Mouse (Mus musculus): ENCODE measurements at regions not wholly inside any gene's neighbourhood (a gene's known extent, or its start where the extent isn't known, plus 50 kb on each side); places are given as distances from the start of the nearest gene placed in this dataset.

DNA sequence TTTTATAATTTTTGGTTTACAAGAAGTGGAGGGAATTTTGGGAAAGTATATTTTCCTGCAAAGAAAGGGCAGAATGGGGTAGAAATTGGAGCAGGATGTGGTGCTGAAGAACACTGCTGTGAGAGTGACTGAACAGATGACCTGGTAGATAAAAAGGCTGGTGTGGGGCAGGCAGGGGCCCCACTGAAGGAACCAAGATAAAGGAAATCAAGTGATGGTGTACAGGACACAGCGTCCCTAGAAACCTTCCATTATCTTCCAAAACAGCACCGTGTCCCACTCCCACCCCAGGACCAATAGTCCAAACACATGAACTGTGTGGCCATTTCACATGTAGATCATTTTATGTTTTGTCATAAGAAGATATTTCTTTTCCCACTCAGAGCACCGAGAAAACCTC lies 224.2 kb downstream of the Pmp22 start:
- TF ChIP-seq CTCF (IDR thresholded peaks at IDR 0.05; ENCODE audit: extremely low read depth, insufficient read depth, insufficient read length, insufficient replicate concordance) (no peak), POLR2A (IDR thresholded peaks at IDR 0.05; ENCODE audit: low read depth, low read length) (no peak)
- H3K36me3 ChIP-seq (ENCODE audit: control insufficient read depth, insufficient read depth, low read length): no peaks in the 10 kb centered on the region
- WGBS: 53% methylated on average over 3 of the region's 3 CpGs

GRCm38 (mm10) chr11:63353671-63354070 lies 224.9 kb downstream of the Pmp22 start:
- 86% methylated on average over 8 of the region's 8 CpGs for WGBS
- Histone ChIP-seq H3K27me3 (ENCODE audit: control insufficient read depth, insufficient read depth, low read length) (no peaks in the 10 kb centered on the region), H3K4me1 (ENCODE audit: control insufficient read depth, insufficient read depth, insufficient read length) (no peaks in the 10 kb centered on the region), H3K4me3 (ENCODE audit: extremely low read depth, insufficient read depth, insufficient read length) (no peak overlapping the region), H3K27ac (ENCODE audit: insufficient read depth, low read length) (no peak overlapping the region), H3K36me3 (ENCODE audit: control insufficient read depth, insufficient read depth, low read length) (no peaks in the 10 kb centered on the region)
- TF ChIP-seq POLR2A (IDR thresholded peaks at IDR 0.05; ENCODE audit: low read depth, low read length): no peak
- no peak for DNase-seq (ENCODE audit: low read depth in 1 of 2, low spot score in 2 of 2)

More for the DNA sequence above, 224.2 kb downstream of the Pmp22 start:
- Histone ChIP-seq H3K4me3 (ENCODE audit: extremely low read depth, insufficient read depth, insufficient read length) (no peak overlapping the region), H3K27me3 (ENCODE audit: control insufficient read depth, insufficient read depth, low read length) (no peaks in the 10 kb centered on the region), H3K27ac (ENCODE audit: insufficient read depth, low read length) (no peak overlapping the region), H3K4me1 (ENCODE audit: control insufficient read depth, insufficient read depth, insufficient read length) (no peaks in the 10 kb centered on the region)
- DNase-seq (ENCODE audit: low read depth in 1 of 2, low spot score in 2 of 2): no peak

GRCm38 (mm10) chr11:63357772-63358344 lies 229.1 kb downstream of the Pmp22 start:
- no peaks in the 10 kb centered on the region for H3K36me3 ChIP-seq (ENCODE audit: control insufficient read depth, insufficient read depth, low read length)
- 85% methylated on average over 10 of the region's 10 CpGs for WGBS
- no peak for DNase-seq (ENCODE audit: low read depth in 1 of 2, low spot score in 2 of 2)
- H3K4me1 ChIP-seq (ENCODE audit: control insufficient read depth, insufficient read depth, insufficient read length): no peaks in the 10 kb centered on the region
- no peak overlapping the region for H3K4me3 ChIP-seq (ENCODE audit: extremely low read depth, insufficient read depth, insufficient read length)
- no peak overlapping the region for H3K27ac ChIP-seq (ENCODE audit: insufficient read depth, low read length)
- TF ChIP-seq CTCF (IDR thresholded peaks at IDR 0.05; ENCODE audit: extremely low read depth, insufficient read depth, insufficient read length, insufficient replicate concordance) (no peak), POLR2A (IDR thresholded peaks at IDR 0.05; ENCODE audit: low read depth, low read length) (no peak)
- H3K27me3 ChIP-seq (ENCODE audit: control insufficient read depth, insufficient read depth, low read length): no peaks in the 10 kb centered on the region

GRCm38 (mm10) chr11:63367756-63368265 lies 239.0 kb downstream of the Pmp22 start:
- no peaks in the 10 kb centered on the region for H3K27me3 ChIP-seq (ENCODE audit: control insufficient read depth, insufficient read depth, low read length)
- no peak overlapping the region for H3K4me3 ChIP-seq (ENCODE audit: extremely low read depth, insufficient read depth, insufficient read length)
- TF ChIP-seq POLR2A (IDR thresholded peaks at IDR 0.05; ENCODE audit: low read depth, low read length): no peak
- TF ChIP-seq CTCF (IDR thresholded peaks at IDR 0.05; ENCODE audit: extremely low read depth, insufficient read depth, insufficient read length, insufficient replicate concordance): no peak
- 83% methylated on average over 6 of the region's 6 CpGs for WGBS
- no peaks in the 10 kb centered on the region for H3K4me1 ChIP-seq (ENCODE audit: control insufficient read depth, insufficient read depth, insufficient read length)
- H3K27ac ChIP-seq (ENCODE audit: insufficient read depth, low read length): no peak overlapping the region
- no peak for DNase-seq (ENCODE audit: low read depth in 1 of 2, low spot score in 2 of 2)
- H3K36me3 ChIP-seq (ENCODE audit: control insufficient read depth, insufficient read depth, low read length): no peaks in the 10 kb centered on the region

GRCm38 (mm10) chr11:63369475-63369874 lies 240.7 kb downstream of the Pmp22 start:
- no peak for DNase-seq (ENCODE audit: low read depth in 1 of 2, low spot score in 2 of 2)
- Histone ChIP-seq H3K36me3 (ENCODE audit: control insufficient read depth, insufficient read depth, low read length) (no peaks in the 10 kb centered on the region), H3K4me1 (ENCODE audit: control insufficient read depth, insufficient read depth, insufficient read length) (no peaks in the 10 kb centered on the region), H3K27ac (ENCODE audit: insufficient read depth, low read length) (no peak overlapping the region), H3K27me3 (ENCODE audit: control insufficient read depth, insufficient read depth, low read length) (no peaks in the 10 kb centered on the region), H3K4me3 (ENCODE audit: extremely low read depth, insufficient read depth, insufficient read length) (no peak overlapping the region)
- TF ChIP-seq POLR2A (IDR thresholded peaks at IDR 0.05; ENCODE audit: low read depth, low read length): no peak
- no peak for TF ChIP-seq CTCF (IDR thresholded peaks at IDR 0.05; ENCODE audit: extremely low read depth, insufficient read depth, insufficient read length, insufficient replicate concordance)
- WGBS: 95% methylated on average over 2 of the region's 2 CpGs

GRCm38 (mm10) chr11:63376311-63376710 lies 247.5 kb downstream of the Pmp22 start:
- Histone ChIP-seq H3K27me3 (ENCODE audit: control insufficient read depth, insufficient read depth, low read length) (no peaks in the 10 kb centered on the region), H3K4me3 (ENCODE audit: extremely low read depth, insufficient read depth, insufficient read length) (no peak overlapping the region), H3K4me1 (ENCODE audit: control insufficient read depth, insufficient read depth, insufficient read length) (no peaks in the 10 kb centered on the region), H3K36me3 (ENCODE audit: control insufficient read depth, insufficient read depth, low read length) (no peaks in the 10 kb centered on the region), H3K27ac (ENCODE audit: insufficient read depth, low read length) (no peak overlapping the region)
- 93% methylated on average over 3 of the region's 3 CpGs for WGBS
- no peak for DNase-seq (ENCODE audit: low read depth in 1 of 2, low spot score in 2 of 2)
- TF ChIP-seq CTCF (IDR thresholded peaks at IDR 0.05; ENCODE audit: extremely low read depth, insufficient read depth, insufficient read length, insufficient replicate concordance) (no peak), POLR2A (IDR thresholded peaks at IDR 0.05; ENCODE audit: low read depth, low read length) (no peak)

DNA sequence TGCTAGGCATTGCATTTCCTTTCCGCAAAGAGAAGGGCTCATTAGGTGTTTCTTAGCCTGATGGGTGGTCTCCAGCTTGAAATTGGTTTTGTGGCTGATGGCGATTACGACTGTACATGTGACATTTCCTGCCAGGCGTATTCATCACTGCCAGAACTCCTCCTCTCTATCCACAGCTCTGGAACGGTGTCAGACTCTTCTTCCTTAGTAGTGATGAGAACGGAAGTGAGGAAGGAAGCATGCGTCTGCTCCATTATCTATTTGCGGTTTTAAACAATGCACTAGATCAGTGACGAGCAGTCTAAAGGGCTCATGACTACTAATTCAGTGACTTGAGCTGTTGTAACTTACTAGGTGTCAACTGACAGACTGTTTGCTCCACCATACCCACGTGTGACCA lies 248.2 kb downstream of the Pmp22 start:
- H3K4me3 ChIP-seq (ENCODE audit: extremely low read depth, insufficient read depth, insufficient read length): no peak overlapping the region
- TF ChIP-seq POLR2A (IDR thresholded peaks at IDR 0.05; ENCODE audit: low read depth, low read length): no peak
- TF ChIP-seq CTCF (IDR thresholded peaks at IDR 0.05; ENCODE audit: extremely low read depth, insufficient read depth, insufficient read length, insufficient replicate concordance): no peak
- H3K4me1 ChIP-seq (ENCODE audit: control insufficient read depth, insufficient read depth, insufficient read length): no peaks in the 10 kb centered on the region
- DNase-seq (ENCODE audit: low read depth in 1 of 2, low spot score in 2 of 2): no peak
- H3K27me3 ChIP-seq (ENCODE audit: control insufficient read depth, insufficient read depth, low read length): no peaks in the 10 kb centered on the region
- H3K27ac ChIP-seq (ENCODE audit: insufficient read depth, low read length): no peak overlapping the region
- H3K36me3 ChIP-seq (ENCODE audit: control insufficient read depth, insufficient read depth, low read length): no peaks in the 10 kb centered on the region
- WGBS: 47% methylated on average over 10 of the region's 10 CpGs

All from spleen, adult 2 months (tissue).